Comparison of ENCODE assay signal across 10 mouse cellular contexts in the genomic region with DNA sequence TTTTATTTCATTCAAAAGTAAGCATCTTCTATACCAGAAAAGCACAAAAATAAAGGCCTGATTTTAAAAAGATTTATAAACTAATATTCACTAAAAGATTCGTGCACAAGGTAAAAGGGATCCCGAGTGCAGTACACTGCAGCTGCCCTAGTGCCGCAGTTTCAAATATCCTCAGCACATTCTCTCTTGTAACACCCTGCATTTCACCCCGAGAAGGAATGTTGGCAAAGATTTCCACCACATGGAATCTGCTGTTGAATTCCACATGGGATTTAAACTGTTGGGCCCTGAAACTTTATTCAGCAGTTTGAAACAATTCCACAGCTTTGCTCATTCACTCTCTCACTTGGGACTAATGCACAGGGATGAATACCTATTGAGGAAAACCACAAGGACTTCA. TPM values are rescaled to one million over a fixed set of nuclear protein-coding genes. Genes with fewer than 3 reads are reported as not detected.
DNase-seq lines count a peak whose midpoint lies in the region; ATAC-seq and TF ChIP-seq lines count a peak whose summit lies in the region.
"Had no signal": no experiment of that assay in that cellular context is flagged by ENCODE, and none has a peak within 500 bp of the region (broad histone marks: within the 10 kb centered on the region; RNA-seq: fewer than 3 reads in every experiment).

A gene (plus strand): TSS at position 333 of the 400 bp plus-strand sequence.

- no peak for TF ChIP-seq POLR2A in lung, adult 2 months (IDR thresholded peaks at IDR 0.05; ENCODE audit: borderline replicate concordance, extremely low read depth, low read depth, low read length)

- H3K36me3 ChIP-seq in forebrain, postnatal 0 days (ENCODE audit: insufficient read depth) = no peaks in the 10 kb centered on the region
- no peaks in the 10 kb centered on the region for H3K36me3 ChIP-seq in forebrain, embryonic 15.5 days
- no peaks in the 10 kb centered on the region; the same call in 1 of the 2 replicates for H3K36me3 ChIP-seq in heart, postnatal 0 days (replicated peaks; ENCODE audit: control insufficient read depth, insufficient read depth, low read length)

- no peak within 1 kb of the TSS for H3K9ac ChIP-seq in forebrain, postnatal 0 days
- no peak within 1 kb of the TSS for H3K9ac ChIP-seq in forebrain, embryonic 15.5 days (replicated peaks)
- H3K9ac ChIP-seq in heart, postnatal 0 days (replicated peaks; ENCODE audit: low read depth, low read length) = no peak within 1 kb of the TSS

- TF ChIP-seq EP300 in heart, postnatal 0 days (IDR thresholded peaks at IDR 0.05; ENCODE audit: low read depth) = 0 out of 2 replicates have a peak, but pooled peaks have one; percentile 36

- no peak within 1 kb of the TSS for H3K4me2 ChIP-seq in forebrain, postnatal 0 days (ENCODE audit: low read depth)
- no peak within 1 kb of the TSS for H3K4me2 ChIP-seq in forebrain, embryonic 15.5 days (replicated peaks)
- peak within 1 kb of the TSS; percentile 47 for H3K4me2 ChIP-seq in heart, postnatal 0 days (ENCODE audit: low read depth, low read length)

- H3K4me3 ChIP-seq in forebrain, postnatal 0 days (ENCODE audit: low read depth, low read length) = no peak within 1 kb of the TSS
- H3K4me3 ChIP-seq in forebrain, embryonic 15.5 days = no peak within 1 kb of the TSS
- H3K4me3 ChIP-seq in brown adipose tissue, adult 24 weeks (ENCODE audit: insufficient read depth, low read depth, low read length) = peak within 1 kb of the TSS; percentile 8; the same call in 1 of the 2 replicates
- peak within 1 kb of the TSS; percentile 20 for H3K4me3 ChIP-seq in heart, postnatal 0 days (ENCODE audit: low read depth, low read length)
- H3K4me3 ChIP-seq in lung, adult 2 months (replicated peaks; ENCODE audit: extremely low read depth, low read depth, low read length) = peak within 1 kb of the TSS; percentile 48

- H3K27ac ChIP-seq in forebrain, postnatal 0 days (ENCODE audit: low read depth, low read length) = no peak within 1 kb of the TSS
- H3K27ac ChIP-seq in forebrain, embryonic 15.5 days (replicated peaks) = no peak within 1 kb of the TSS
- no peak within 1 kb of the TSS for H3K27ac ChIP-seq in brown adipose tissue, adult 24 weeks (replicated peaks; ENCODE audit: low read depth, low read length)
- peak within 1 kb of the TSS; percentile 46 for H3K27ac ChIP-seq in heart, postnatal 0 days (ENCODE audit: low read depth)

- no peaks in the 10 kb centered on the region for H3K9me3 ChIP-seq in forebrain, postnatal 0 days (ENCODE audit: low read length)
- H3K9me3 ChIP-seq in forebrain, embryonic 15.5 days = no peaks in the 10 kb centered on the region
- H3K9me3 ChIP-seq in heart, postnatal 0 days (replicated peaks; ENCODE audit: control insufficient read depth, low read length) = no peaks in the 10 kb centered on the region

- H3K4me1 ChIP-seq in forebrain, postnatal 0 days (ENCODE audit: insufficient read depth) = no peaks in the 10 kb centered on the region
- no peaks in the 10 kb centered on the region for H3K4me1 ChIP-seq in forebrain, embryonic 15.5 days
- H3K4me1 ChIP-seq in brown adipose tissue, adult 24 weeks (ENCODE audit: control insufficient read depth, insufficient read depth, insufficient read length, low read length) = no peaks in the 10 kb centered on the region; the same call in 1 of the 2 replicates
- peaks cover 5% of the 10 kb centered on the region; the same call in 1 of the 2 replicates for H3K4me1 ChIP-seq in heart, postnatal 0 days (ENCODE audit: control insufficient read depth, insufficient read depth)
- H3K4me1 ChIP-seq in lung, adult 2 months (ENCODE audit: control insufficient read depth, insufficient read depth, low read length) = no peaks in the 10 kb centered on the region

- ATAC-seq in forebrain, postnatal 0 days = no peak
- ATAC-seq in forebrain, embryonic 15.5 days (replicated peaks) = no peak
- peak; percentile 93 for ATAC-seq in heart, postnatal 0 days (ENCODE audit: insufficient read depth, low read depth)

- no peaks in the 10 kb centered on the region for H3K27me3 ChIP-seq in forebrain, postnatal 0 days (ENCODE audit: insufficient read depth, low read length)
- no peaks in the 10 kb centered on the region for H3K27me3 ChIP-seq in forebrain, embryonic 15.5 days
- H3K27me3 ChIP-seq in heart, postnatal 0 days (ENCODE audit: control insufficient read depth, insufficient read depth, low read length) = no peaks in the 10 kb centered on the region
- H3K27me3 ChIP-seq: CH12.LX had no signal

- peak; percentile 1 for DNase-seq in forebrain, postnatal 0 days
- DNase-seq in heart, postnatal 0 days (ENCODE audit: low spot score) = peak; percentile 84
- DNase-seq in lung, adult 2 months = no peak
- DNase-seq in cerebellum, postnatal 36 days = no peak
- no peak for DNase-seq in retina, postnatal 1 day
- DNase-seq in thymus, postnatal 0 days (ENCODE audit: low spot score) = no peak

- no peak for TF ChIP-seq CTCF in forebrain, postnatal 0 days (IDR thresholded peaks at IDR 0.05; ENCODE audit: low read depth)
- no peak for TF ChIP-seq CTCF in heart, postnatal 0 days (IDR thresholded peaks at IDR 0.05; ENCODE audit: low read depth)
- no peak for TF ChIP-seq CTCF in lung, adult 2 months (IDR thresholded peaks at IDR 0.05; ENCODE audit: insufficient read depth, low read length)

- 36% methylated on average over 4 of the region's 4 CpGs for WGBS in forebrain, postnatal 0 days
- 58% methylated on average over 4 of the region's 4 CpGs for WGBS in forebrain, embryonic 15.5 days
- WGBS in heart, postnatal 0 days = 33% methylated on average over 4 of the region's 4 CpGs
- 64% methylated on average over 4 of the region's 4 CpGs for WGBS in lung, adult 2 months

RNA-seq across cellular contexts. Expression of the gene that starts here (rescaled TPM):
- total RNA-seq in forebrain, postnatal 0 days (2014; rRNA removed) = 19.2 and 29.8 TPM in 2 replicates
- polyA plus RNA-seq in forebrain, postnatal 0 days (2015; fragmentation: Nextera tagmentation; extraction: Ambion mirVana) = 13.6 and 18.1 TPM in 2 replicates
- polyA plus RNA-seq in forebrain, embryonic 15.5 days (2015; fragmentation: Nextera tagmentation; extraction: Ambion mirVana) = 7.7 and 9.5 TPM in 2 replicates
- polyA plus RNA-seq in brown adipose tissue, adult 24 weeks (2012; ENCODE audit: insufficient read depth, insufficient read length, missing spikeins) = 33.2 and 49.8 TPM in 2 replicates
- total RNA-seq in heart, postnatal 0 days (2014; rRNA removed; ENCODE audit: low replicate concordance) = 47.4 and 71.8 TPM in 2 replicates
- 60.5 and 61.7 TPM in 2 replicates for polyA plus RNA-seq in heart, postnatal 0 days (2015; fragmentation: Nextera tagmentation; extraction: Ambion mirVana)
- 28.7 and 53.1 TPM in 2 replicates for polyA plus RNA-seq in lung, adult 2 months (2012; rRNA removed)
- 4.4 and 7.2 TPM in 2 replicates for polyA plus RNA-seq in thymus, postnatal 0 days (2015; fragmentation: Nextera tagmentation; extraction: Ambion mirVana)
- total RNA-seq: CH12.LX; hematopoietic stem cell, adult 5-6 weeks had no signal

Comparison
In these comparisons a context has a peak if more than half of its experiments do, and no peak if none do; other contexts are left out.
1. DNase-seq: peak in forebrain, postnatal 0 days (single experiment) and heart, postnatal 0 days (single experiment); none in lung, adult 2 months (single experiment), cerebellum, postnatal 36 days (0 of 2), retina, postnatal 1 day (single experiment) and thymus, postnatal 0 days (single experiment).
2. H3K4me3 ChIP-seq: peak in brown adipose tissue, adult 24 weeks (single experiment), heart, postnatal 0 days (single experiment) and lung, adult 2 months (single experiment); none in forebrain, postnatal 0 days (single experiment) and forebrain, embryonic 15.5 days (single experiment).